Mouse (Mus musculus) CD8-positive naive resting alpha-beta T cell, adult 57 days (primary cell): ENCODE results near the gene Hormad1. TPM values are rescaled to one million over a fixed set of nuclear protein-coding genes. Genes with fewer than 3 reads are reported as not detected.

ENCODE experiments used
- total RNA-seq: library from RNA; stranded (reverse); gene quantifications from one replicate; pipeline ENCODE4 v1.2.4, GENCODE M21; 2023

Hormad1 gene
- not detected for total RNA-seq

GRCm38 (mm10) chr3:95559437-95559836, at the start of gene Hormad1:
Hormad1 (plus strand) TSS chr3:95559677.

GRCm38 (mm10) chr3:95526622-95527211, 32.8 kb upstream of the Hormad1 start, which contains the start of gene Ctss:
Ctss (plus strand) TSS chr3:95526786.

GRCm38 (mm10) chr3:95588604-95589086, 29.2 kb downstream of the Hormad1 start, which contains the start of gene Golph3l:
Golph3l (plus strand) TSS chr3:95588934.

GRCm38 (mm10) chr3:95624628-95625503, 65.4 kb downstream of the Hormad1 start, which contains the start of gene Ensa:
Ensa (plus strand) TSS chr3:95624993.

Other genes with a start within 250 kb of the Hormad1 start
- 95.4 TPM for gene Cers2, start 244.9 kb upstream of the Hormad1 start, total RNA-seq
- 36.6 TPM for gene Setdb1, start 202.5 kb upstream of the Hormad1 start, total RNA-seq
- not detected for gene 4930558C23Rik, start 156.8 kb upstream of the Hormad1 start, total RNA-seq
- gene Arnt, start 125.3 kb upstream of the Hormad1 start, total RNA-seq = 70.6 TPM
- 1.9 TPM for gene Ctsk, start 60.4 kb upstream of the Hormad1 start, total RNA-seq
- 89.0 TPM for gene Ctss, start 32.9 kb upstream of the Hormad1 start, total RNA-seq
- gene Golph3l, start 29.3 kb downstream of the Hormad1 start, total RNA-seq = 26.1 TPM
- 106 TPM for gene Ensa, start 65.3 kb downstream of the Hormad1 start, total RNA-seq
- 250 TPM for gene Mcl1, start 99.1 kb downstream of the Hormad1 start, total RNA-seq
- 8.4 TPM for gene Adamtsl4, start 128.2 kb downstream of the Hormad1 start, total RNA-seq
- gene Ecm1, start 179.9 kb downstream of the Hormad1 start, total RNA-seq = 59.9 TPM
- gene Tars2, start 200.5 kb downstream of the Hormad1 start, total RNA-seq = 102 TPM